Mouse (Mus musculus) kidney, postnatal 36 days (tissue): ENCODE results near the gene Yrdc.

ENCODE experiments used
- DNase-seq, 2 experiments: peaks; one replicate each; pipeline ENCODE4 v3.0.0; 2021 to 2022; ENCODE audit warnings: mixed read lengths in 2 of 2

The Yrdc gene

GRCm38 (mm10) chr4:124850261-124850913 is at the start of gene Yrdc:
Gene Yrdc (plus strand): TSS chr4:124850679.
- DNase-seq, result peak; percentile 95 to 97

- peak; percentile 88 to 96 for DNase-seq
These were observed 48.7 kb upstream of the Yrdc start, which contains the start of gene Mtf1 for GRCm38 (mm10) chr4:124801552-124802308. Gene Mtf1 (plus strand): TSS chr4:124802104.

GRCm38 (mm10) chr4:124802309-124803260 is 47.9 kb upstream of the Yrdc start:
- peak; percentile 97 to 98 for DNase-seq

DNA sequence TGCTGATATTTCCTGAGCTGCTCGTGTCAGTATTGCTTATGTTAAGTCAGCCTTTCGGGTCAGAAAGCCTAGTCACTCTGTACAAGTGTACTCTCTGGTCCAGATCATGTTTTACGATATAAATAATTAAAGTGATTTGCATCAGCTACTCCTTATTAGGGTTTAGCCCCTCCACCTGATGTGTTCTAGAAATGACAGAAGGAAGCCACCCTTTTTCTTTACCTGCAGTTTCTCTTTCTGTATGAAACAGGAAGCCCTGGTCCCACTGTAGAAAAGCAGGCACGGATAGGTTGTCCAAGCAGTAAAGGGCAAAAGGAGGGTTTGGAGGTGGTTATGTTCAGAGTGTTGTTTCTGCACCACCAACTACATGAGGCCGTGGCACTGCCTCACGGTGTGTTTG is 47.1 kb upstream of the Yrdc start:
- no peak for DNase-seq

GRCm38 (mm10) chr4:124808511-124808910 is 42.0 kb upstream of the Yrdc start:
- peak; percentile 36 to 46 for DNase-seq

DNA sequence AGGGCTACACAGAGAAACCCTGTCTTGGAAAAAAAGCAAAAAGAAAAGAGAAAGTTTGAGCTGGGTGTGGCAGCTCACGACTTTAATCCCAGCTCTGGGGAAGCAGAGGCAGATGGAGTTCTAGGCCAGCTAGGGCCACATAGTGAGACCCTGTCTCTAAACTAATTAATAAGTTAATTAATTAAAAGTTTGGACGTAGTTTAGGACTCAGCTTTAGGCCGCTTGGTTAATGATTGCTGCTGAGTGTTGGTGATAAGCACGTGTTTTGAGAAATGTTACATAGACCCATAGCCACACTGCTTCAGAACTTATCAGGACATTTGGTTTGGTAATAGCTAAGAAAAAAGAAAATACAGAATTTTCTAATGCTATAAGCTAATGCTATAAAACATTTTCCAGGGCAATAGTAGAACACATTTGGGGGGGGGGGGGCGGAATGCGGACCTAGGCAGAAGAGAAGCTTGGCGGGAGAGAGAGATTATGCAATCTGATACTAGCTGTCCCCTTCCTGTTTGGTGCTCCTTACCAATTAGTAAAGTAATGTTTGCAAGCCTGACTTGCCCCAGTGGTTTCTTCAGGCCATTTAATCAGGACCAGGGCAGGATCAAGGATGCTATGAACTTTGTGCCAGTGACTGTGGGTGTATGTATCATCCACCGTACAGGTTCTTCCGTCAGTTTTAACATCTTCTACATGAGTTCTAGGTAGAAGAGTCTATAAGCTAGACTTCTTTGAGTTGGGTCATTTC is 41.2 kb upstream of the Yrdc start:
- peak; percentile 52 to 65 for DNase-seq

- DNase-seq, result no peak
These were observed 40.4 kb upstream of the Yrdc start for GRCm38 (mm10) chr4:124810056-124810455.

- no peak for DNase-seq
These were observed 39.0 kb upstream of the Yrdc start for GRCm38 (mm10) chr4:124811347-124811975.

- DNase-seq, result no peak
These were observed 34.6 kb upstream of the Yrdc start for GRCm38 (mm10) chr4:124815901-124816300.

- DNase-seq, result peak; percentile 80 to 86
These were observed 32.7 kb upstream of the Yrdc start for GRCm38 (mm10) chr4:124817803-124818202.

DNA sequence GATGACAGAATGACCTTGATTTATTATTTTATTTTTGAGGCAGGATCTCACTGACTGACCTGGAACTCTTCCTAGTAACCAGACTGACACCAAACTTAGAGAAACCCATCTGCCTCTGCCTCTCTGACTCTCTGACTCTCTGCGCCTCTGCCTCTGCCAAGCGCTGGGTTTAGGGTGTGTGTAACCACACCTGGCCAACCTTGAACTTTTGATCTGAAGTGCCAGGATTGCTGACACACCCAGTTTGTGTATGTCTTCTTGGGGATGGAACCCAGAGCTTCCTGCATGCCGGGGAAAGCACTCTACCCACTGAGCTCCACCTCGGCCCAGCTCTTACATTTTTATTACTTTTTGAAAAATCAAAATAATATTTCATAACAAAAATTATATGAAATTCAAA is 31.6 kb upstream of the Yrdc start:
- no peak for DNase-seq

GRCm38 (mm10) chr4:124824967-124825366 is 25.5 kb upstream of the Yrdc start:
- DNase-seq, result no peak

GRCm38 (mm10) chr4:124825371-124825965 is 25.0 kb upstream of the Yrdc start:
- no peak for DNase-seq

DNA sequence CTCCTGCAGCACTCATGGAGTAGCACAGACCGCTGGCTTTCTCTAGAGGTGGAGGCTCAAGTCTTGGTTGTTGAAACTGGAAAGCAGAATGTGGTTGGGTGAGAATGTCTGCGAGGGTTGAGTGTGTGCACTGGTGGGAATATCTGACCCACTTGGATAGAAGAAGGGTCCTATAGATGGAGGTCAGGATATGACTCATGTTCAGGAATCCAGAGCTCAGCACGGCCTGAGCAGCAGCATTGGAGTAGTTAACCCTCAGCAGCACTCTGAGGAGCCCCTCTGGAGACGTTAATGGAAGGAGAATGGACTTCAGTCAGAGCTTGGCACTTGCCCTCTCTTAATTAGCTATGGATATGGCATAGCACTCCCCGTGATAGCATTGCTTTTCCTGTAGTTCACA is 20.8 kb upstream of the Yrdc start:
- DNase-seq, result no peak

- no peak for DNase-seq
These were observed 17.7 kb upstream of the Yrdc start for GRCm38 (mm10) chr4:124832796-124833195.

- no peak for DNase-seq
These were observed 12.3 kb upstream of the Yrdc start for GRCm38 (mm10) chr4:124838035-124838700.

DNA sequence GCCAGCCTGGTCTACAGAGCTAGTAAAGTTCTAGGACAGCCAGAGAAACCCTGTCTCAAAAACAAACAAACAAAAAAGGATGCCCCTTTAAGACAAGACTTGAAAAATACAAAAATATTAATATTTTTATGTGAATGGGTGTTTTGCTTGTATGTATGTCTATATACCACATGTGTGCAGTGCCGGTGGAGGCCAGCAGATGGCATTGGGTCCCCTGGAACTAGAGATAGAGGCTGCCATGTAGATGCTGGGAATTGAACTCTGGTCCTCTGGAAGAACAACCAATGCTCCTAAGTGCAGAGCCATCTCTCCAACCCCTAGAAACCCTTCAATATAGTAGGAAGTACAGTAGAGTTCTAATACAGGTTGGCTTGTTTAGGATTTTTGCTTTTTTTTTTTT is 9.5 kb upstream of the Yrdc start:
- peak in 1 of 2 experiments; percentile 28 for DNase-seq

DNA sequence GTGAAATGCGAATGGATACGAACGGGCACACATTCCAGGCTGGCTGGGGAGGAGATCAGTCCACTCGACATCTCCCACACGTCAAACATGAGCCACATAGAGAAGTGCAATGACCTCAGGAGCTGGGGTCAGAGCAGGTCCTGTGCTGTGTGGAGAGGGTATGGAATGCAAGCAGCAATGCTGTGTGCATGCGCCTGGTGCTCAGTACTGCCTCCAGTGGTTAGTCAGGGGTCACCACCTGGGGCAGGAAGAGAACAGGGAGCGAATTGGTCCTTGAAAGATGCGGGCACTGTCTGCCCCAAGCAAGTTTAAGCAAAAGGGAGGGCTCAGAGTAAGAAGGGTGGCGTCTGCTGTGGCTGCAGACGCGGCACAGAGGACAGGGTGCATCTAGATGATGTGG is 7.0 kb upstream of the Yrdc start:
- DNase-seq, result peak; percentile 24 to 68

- peak; percentile 77 to 91 for DNase-seq
These were observed 2.9 kb upstream of the Yrdc start for GRCm38 (mm10) chr4:124847573-124847972.

DNA sequence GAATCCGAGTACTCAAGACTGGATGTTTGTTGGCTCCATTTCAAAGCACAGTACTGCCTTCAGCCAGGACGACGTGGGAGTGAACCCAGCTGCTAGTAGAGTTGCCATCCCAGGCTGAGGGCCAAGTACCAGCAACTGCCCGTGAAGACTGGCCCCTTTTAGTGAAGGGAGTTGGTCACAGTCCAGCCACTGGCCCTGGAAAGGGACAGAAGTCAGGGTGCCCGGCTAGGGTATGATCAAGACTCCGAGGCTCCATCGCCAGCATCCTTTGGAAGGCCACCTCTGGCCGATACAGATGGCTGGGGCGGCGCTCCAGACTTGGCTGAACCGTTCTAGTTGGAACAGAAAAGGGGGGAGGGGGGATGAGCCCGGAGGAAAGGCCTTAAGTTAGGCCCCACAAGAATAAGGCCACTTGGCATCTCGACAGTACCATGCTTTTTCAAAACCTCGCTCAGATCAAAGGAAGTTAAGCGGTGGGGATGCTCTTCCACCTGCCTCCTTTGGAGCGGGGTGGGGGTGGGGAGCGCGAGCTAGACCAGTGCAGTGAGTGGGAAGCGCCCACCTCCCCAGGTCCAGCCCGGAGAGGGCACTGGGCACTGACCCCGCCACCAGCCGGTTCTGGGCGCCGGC is 733 bp upstream of the Yrdc start:
- DNase-seq, result peak; percentile 73 to 74
